Mouse (Mus musculus): ENCODE data around the gene Gm20388. TPM values are rescaled to one million over a fixed set of nuclear protein-coding genes. Genes with fewer than 3 reads are reported as not detected.

The Gm20388 gene
- polyA plus RNA-seq, 1 experiment from 2014 or later: 5.3 TPM

DNA sequence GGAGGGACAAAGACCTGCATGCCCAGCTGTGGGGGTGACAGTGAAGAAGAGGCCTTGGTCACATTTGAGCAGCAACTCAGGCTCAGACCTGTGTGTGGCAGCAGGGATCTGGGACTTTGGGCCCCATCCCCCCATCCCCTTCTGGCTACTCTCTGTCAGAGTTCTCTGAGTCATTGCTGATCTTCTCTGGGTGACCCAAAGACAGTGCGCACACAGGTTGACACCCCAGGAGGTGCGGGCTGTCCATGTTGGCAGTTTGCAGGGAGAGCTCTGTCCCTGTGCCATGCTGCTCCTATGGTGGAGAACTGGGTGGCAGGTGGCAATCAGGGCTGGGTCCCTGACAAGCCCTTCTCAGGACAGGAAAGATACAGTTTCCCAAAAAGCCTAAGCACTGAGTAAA lies 1859.0 kb downstream of the Gm20388 start:
- no peak overlapping the region for H3K4me2 ChIP-seq
- no peak overlapping the region for H3K9ac ChIP-seq (ENCODE audit: low read depth, low read length)
- H3K27ac ChIP-seq (ENCODE audit: low read depth, low read length): no peak overlapping the region
- no peaks in the 10 kb centered on the region for H3K9me3 ChIP-seq (ENCODE audit: control insufficient read depth, low read length)
- DNase-seq (ENCODE audit: low spot score) (no peak), ATAC-seq (replicated peaks; ENCODE audit: low FRiP score) (no peak)
- 80% methylated on average over 2 of the region's 2 CpGs for WGBS
- 0 out of 2 replicates have a peak, but pooled peaks cover 3% of the 10 kb centered on the region for H3K27me3 ChIP-seq (replicated peaks; ENCODE audit: control insufficient read depth, insufficient read depth, low read length)
- no peaks in the 10 kb centered on the region for H3K36me3 ChIP-seq (ENCODE audit: control insufficient read depth, insufficient read depth, low read length)
- no peak overlapping the region for H3K4me3 ChIP-seq (ENCODE audit: low read depth, low read length)
- no peaks in the 10 kb centered on the region for H3K4me1 ChIP-seq (replicated peaks; ENCODE audit: control insufficient read depth, insufficient read depth, low read length)

DNA sequence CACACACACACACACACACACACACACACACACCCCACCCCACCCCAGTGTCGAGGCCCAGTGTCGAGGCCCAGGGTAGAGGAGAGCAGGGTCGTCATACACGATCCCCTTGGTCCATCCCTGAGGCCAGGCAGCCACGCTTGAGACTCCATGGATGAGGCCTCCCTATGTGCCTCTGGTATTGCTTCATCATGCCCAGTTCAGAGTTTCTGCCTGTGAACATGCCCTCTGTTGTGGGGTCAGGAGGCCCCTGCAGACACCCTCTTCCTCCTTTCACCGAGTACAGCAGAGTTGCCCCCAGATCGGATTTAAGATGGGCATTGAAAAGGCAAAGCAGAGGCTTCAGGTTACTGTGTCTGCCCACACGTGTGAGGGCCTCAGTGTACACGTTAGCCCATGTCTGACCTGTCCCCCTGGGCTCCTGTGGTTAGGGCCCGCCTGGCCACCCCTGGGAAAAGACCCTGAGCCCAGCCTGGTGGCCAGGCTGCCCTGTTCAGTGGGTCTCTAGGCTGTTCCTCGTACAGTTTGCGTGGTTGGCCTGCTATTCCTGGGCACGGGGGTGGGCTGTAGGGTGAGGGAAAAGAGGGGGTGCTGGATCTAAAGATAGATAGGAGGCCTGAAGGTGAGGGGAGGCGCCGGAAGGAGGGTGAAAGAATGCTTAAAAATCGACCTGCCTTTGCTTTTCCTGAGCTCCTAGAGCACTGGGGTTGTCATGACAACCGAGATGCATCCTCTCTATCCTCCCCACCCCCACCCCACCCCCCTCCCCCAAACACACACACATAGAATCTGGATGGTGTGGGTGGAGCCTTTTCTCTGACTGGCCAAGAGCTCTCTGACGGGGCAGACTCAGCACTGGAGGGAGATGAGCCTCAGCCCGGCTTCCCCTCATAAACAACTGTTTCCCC lies 1860.5 kb downstream of the Gm20388 start:
- DNase-seq (ENCODE audit: low spot score) (no peak), ATAC-seq (replicated peaks; ENCODE audit: low FRiP score) (no peak)
- Histone ChIP-seq H3K36me3 (ENCODE audit: control insufficient read depth, insufficient read depth, low read length) (no peaks in the 10 kb centered on the region), H3K4me2 (no peak overlapping the region), H3K27me3 (replicated peaks; ENCODE audit: control insufficient read depth, insufficient read depth, low read length) (0 out of 2 replicates have a peak, but pooled peaks cover 3% of the 10 kb centered on the region), H3K9ac (ENCODE audit: low read depth, low read length) (no peak overlapping the region), H3K27ac (ENCODE audit: low read depth, low read length) (no peak overlapping the region), H3K4me3 (ENCODE audit: low read depth, low read length) (no peak overlapping the region), H3K4me1 (replicated peaks; ENCODE audit: control insufficient read depth, insufficient read depth, low read length) (no peaks in the 10 kb centered on the region), H3K9me3 (ENCODE audit: control insufficient read depth, low read length) (no peaks in the 10 kb centered on the region)
- 44% methylated on average over 19 of the region's 19 CpGs for WGBS

DNA sequence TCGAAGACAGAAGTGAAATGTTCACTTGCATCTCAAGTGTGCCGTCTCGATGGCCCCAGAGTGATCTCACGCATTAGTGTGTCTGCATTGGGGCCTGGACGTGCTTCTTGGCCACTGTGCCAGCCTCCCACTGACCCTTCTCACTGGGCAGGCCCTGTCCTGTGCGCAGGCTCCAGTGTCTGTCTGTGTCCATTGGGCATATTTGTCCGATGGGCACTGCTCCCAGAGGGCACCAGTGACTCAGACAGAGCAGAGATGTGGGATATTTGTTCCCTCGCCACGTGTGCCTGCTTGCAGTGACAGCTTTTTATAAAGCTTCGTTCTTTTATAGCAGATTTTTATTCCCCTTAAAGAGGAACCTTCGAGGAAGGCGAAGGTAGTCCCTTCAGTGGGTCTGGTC lies 1863.2 kb downstream of the Gm20388 start:
- H3K27me3 ChIP-seq (replicated peaks; ENCODE audit: control insufficient read depth, insufficient read depth, low read length): 0 out of 2 replicates have a peak, but pooled peaks cover 3% of the 10 kb centered on the region
- no peaks in the 10 kb centered on the region for H3K4me1 ChIP-seq (replicated peaks; ENCODE audit: control insufficient read depth, insufficient read depth, low read length)
- WGBS: 78% methylated on average over 12 of the region's 12 CpGs
- no peak overlapping the region for H3K4me3 ChIP-seq (ENCODE audit: low read depth, low read length)
- H3K36me3 ChIP-seq (ENCODE audit: control insufficient read depth, insufficient read depth, low read length): no peaks in the 10 kb centered on the region
- no peak overlapping the region for H3K9ac ChIP-seq (ENCODE audit: low read depth, low read length)
- no peaks in the 10 kb centered on the region for H3K9me3 ChIP-seq (ENCODE audit: control insufficient read depth, low read length)
- no peak overlapping the region for H3K4me2 ChIP-seq
- DNase-seq (ENCODE audit: low spot score) (no peak), ATAC-seq (replicated peaks; ENCODE audit: low FRiP score) (no peak)
- H3K27ac ChIP-seq (ENCODE audit: low read depth, low read length): no peak overlapping the region

DNA sequence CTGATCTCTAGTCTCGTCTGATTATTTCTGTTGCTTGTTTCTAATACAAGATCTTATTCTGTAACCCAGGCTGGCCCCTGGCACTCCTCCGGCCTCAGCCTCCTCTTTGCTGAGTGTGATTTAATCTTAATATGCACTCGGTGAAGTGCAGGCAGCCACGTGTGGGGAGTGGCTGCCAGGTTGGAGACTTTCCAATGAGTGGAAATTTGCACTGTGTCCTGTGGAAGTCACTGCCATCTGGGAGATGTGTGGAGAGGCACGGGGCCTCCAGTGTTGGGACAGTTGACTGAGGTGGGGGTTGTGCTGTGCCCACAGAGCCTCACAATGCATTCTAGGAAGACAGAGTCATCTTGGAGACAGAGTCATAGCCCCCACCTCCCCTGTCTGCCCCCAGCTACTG lies 1871.9 kb downstream of the Gm20388 start:
- Histone ChIP-seq H3K36me3 (ENCODE audit: control insufficient read depth, insufficient read depth, low read length) (no peaks in the 10 kb centered on the region), H3K27me3 (replicated peaks; ENCODE audit: control insufficient read depth, insufficient read depth, low read length) (peaks cover 6% of the 10 kb centered on the region; the same call in 1 of the 2 replicates), H3K9me3 (ENCODE audit: control insufficient read depth, low read length) (no peaks in the 10 kb centered on the region), H3K9ac (ENCODE audit: low read depth, low read length) (no peak overlapping the region), H3K4me2 (no peak overlapping the region), H3K4me3 (ENCODE audit: low read depth, low read length) (no peak overlapping the region), H3K27ac (ENCODE audit: low read depth, low read length) (no peak overlapping the region), H3K4me1 (replicated peaks; ENCODE audit: control insufficient read depth, insufficient read depth, low read length) (no peaks in the 10 kb centered on the region)
- DNase-seq (ENCODE audit: low spot score) (no peak), ATAC-seq (replicated peaks; ENCODE audit: low FRiP score) (no peak)
- WGBS: 66% methylated on average over 5 of the region's 5 CpGs

DNA sequence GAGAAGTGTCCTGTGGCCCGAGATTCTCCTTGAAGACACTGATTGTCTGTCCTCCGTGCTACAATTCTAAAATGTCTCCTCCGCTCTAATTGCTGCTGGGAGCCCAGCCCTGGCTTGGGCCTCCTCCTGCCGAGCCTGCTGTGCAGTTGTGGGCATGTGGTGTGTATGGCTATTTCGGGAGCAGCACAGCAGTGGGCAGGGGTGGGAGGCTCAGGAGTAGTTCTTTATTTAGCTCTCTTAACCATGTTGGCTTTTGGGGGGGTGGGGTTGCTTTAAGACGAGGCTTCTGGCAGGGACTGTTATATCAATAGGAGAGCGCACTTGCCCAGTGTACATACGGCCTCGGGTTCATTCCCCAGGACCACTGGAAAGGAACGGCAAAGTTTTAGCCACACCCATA lies 1875.9 kb downstream of the Gm20388 start:
- Histone ChIP-seq H3K9me3 (ENCODE audit: control insufficient read depth, low read length) (no peaks in the 10 kb centered on the region), H3K4me1 (replicated peaks; ENCODE audit: control insufficient read depth, insufficient read depth, low read length) (no peaks in the 10 kb centered on the region), H3K36me3 (ENCODE audit: control insufficient read depth, insufficient read depth, low read length) (no peaks in the 10 kb centered on the region), H3K27ac (ENCODE audit: low read depth, low read length) (no peak overlapping the region), H3K27me3 (replicated peaks; ENCODE audit: control insufficient read depth, insufficient read depth, low read length) (peaks cover 3% of the 10 kb centered on the region; the same call in 1 of the 2 replicates), H3K4me3 (ENCODE audit: low read depth, low read length) (no peak overlapping the region), H3K9ac (ENCODE audit: low read depth, low read length) (no peak overlapping the region), H3K4me2 (no peak overlapping the region)
- 41% methylated on average over 10 of the region's 10 CpGs for WGBS
- ATAC-seq (replicated peaks; ENCODE audit: low FRiP score) (no peak), DNase-seq (ENCODE audit: low spot score) (no peak)

DNA sequence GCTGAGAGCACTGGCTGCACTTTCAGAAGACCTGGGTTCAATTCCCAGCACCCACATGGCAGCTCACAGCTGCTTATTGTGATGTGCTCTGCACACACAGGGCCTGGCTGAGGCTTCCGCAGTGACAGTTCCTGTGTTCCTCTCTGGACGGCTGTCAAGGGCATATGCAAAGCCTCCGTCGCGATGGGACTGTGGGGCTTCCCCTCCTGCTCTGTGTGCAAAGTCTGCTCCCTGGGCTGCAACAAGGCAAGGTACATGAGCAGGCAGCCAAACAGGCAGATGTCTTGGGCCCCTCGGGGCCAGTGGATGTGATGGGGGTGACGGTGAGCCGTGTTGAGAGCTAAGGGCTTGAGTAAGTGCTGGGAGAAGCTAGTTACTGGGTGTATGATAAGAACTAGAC lies 1878.1 kb downstream of the Gm20388 start:
- no peak overlapping the region for H3K9ac ChIP-seq (ENCODE audit: low read depth, low read length)
- no peak overlapping the region for H3K27ac ChIP-seq (ENCODE audit: low read depth, low read length)
- H3K4me2 ChIP-seq: no peak overlapping the region
- H3K36me3 ChIP-seq (ENCODE audit: control insufficient read depth, insufficient read depth, low read length): no peaks in the 10 kb centered on the region
- no peaks in the 10 kb centered on the region for H3K9me3 ChIP-seq (ENCODE audit: control insufficient read depth, low read length)
- peaks cover 6% of the 10 kb centered on the region; the same call in 1 of the 2 replicates for H3K4me1 ChIP-seq (replicated peaks; ENCODE audit: control insufficient read depth, insufficient read depth, low read length)
- ATAC-seq (replicated peaks; ENCODE audit: low FRiP score) (no peak), DNase-seq (ENCODE audit: low spot score) (no peak)
- no peak overlapping the region for H3K4me3 ChIP-seq (ENCODE audit: low read depth, low read length)
- WGBS: 74% methylated on average over 8 of the region's 8 CpGs
- 0 out of 2 replicates have a peak, but pooled peaks cover 3% of the 10 kb centered on the region for H3K27me3 ChIP-seq (replicated peaks; ENCODE audit: control insufficient read depth, insufficient read depth, low read length)

DNA sequence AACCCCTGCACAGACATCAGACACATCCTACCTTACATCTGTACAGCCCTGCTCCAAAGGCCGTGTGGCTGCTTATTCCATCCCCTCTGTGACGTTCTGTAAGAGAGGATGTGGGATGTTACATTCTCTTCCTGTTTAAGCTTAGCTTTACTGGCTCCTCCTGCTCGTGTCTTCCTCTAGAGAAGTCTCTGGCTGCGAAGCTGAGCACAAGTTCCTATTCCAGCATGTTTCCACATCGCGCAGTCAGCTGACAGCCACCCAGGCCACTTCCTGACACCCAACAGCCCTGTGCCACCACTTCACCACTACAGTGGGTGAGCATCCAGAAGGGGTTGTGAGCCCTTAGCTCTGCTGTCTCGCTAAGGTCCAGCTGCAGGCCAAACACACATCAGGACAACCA lies 1881.5 kb downstream of the Gm20388 start:
- WGBS: 40% methylated on average over 7 of the region's 7 CpGs
- no peak overlapping the region for H3K4me3 ChIP-seq (ENCODE audit: low read depth, low read length)
- H3K36me3 ChIP-seq (ENCODE audit: control insufficient read depth, insufficient read depth, low read length): peaks cover 13% of the 10 kb centered on the region
- no peak overlapping the region for H3K4me2 ChIP-seq
- no peaks in the 10 kb centered on the region for H3K9me3 ChIP-seq (ENCODE audit: control insufficient read depth, low read length)
- DNase-seq (ENCODE audit: low spot score): no peak
- H3K27ac ChIP-seq (ENCODE audit: low read depth, low read length): no peak overlapping the region; the same call in 1 of the 2 replicates
- H3K27me3 ChIP-seq (replicated peaks; ENCODE audit: control insufficient read depth, insufficient read depth, low read length): no peaks in the 10 kb centered on the region
- H3K4me1 ChIP-seq (replicated peaks; ENCODE audit: control insufficient read depth, insufficient read depth, low read length): peaks cover 6% of the 10 kb centered on the region; the same call in 1 of the 2 replicates
- no peak for ATAC-seq (replicated peaks; ENCODE audit: low FRiP score)
- H3K9ac ChIP-seq (ENCODE audit: low read depth, low read length): no peak overlapping the region

DNA sequence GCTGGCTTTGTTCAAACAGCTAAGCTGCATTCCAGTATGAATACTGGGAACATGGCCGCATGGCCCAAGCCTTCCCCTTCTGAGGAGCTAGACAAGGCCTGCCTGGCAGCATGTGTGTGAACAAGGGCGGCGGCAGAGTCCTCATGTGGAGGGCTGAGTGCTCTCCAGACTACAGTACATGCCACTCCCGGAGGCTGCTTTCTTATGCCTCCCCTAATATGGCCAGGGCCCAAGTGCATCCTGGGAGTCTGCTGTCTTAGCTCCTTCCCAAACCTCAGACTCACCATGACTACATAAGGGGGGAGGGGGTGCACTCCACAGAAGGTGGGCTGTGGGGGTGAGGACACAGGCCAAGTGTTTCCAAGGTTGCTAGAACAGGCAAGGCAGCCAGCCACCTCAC lies 1882.0 kb downstream of the Gm20388 start:
- ATAC-seq (replicated peaks; ENCODE audit: low FRiP score) (no peak), DNase-seq (ENCODE audit: low spot score) (no peak)
- WGBS: 84% methylated on average over 4 of the region's 4 CpGs
- H3K4me2 ChIP-seq: no peak overlapping the region
- H3K27me3 ChIP-seq (replicated peaks; ENCODE audit: control insufficient read depth, insufficient read depth, low read length): no peaks in the 10 kb centered on the region
- H3K4me3 ChIP-seq (ENCODE audit: low read depth, low read length): no peak overlapping the region
- peaks cover 13% of the 10 kb centered on the region for H3K36me3 ChIP-seq (ENCODE audit: control insufficient read depth, insufficient read depth, low read length)
- H3K27ac ChIP-seq (ENCODE audit: low read depth, low read length): no peak overlapping the region; the same call in 1 of the 2 replicates
- no peaks in the 10 kb centered on the region for H3K9me3 ChIP-seq (ENCODE audit: control insufficient read depth, low read length)
- H3K9ac ChIP-seq (ENCODE audit: low read depth, low read length): no peak overlapping the region
- H3K4me1 ChIP-seq (replicated peaks; ENCODE audit: control insufficient read depth, insufficient read depth, low read length): peaks cover 6% of the 10 kb centered on the region; the same call in 1 of the 2 replicates

DNA sequence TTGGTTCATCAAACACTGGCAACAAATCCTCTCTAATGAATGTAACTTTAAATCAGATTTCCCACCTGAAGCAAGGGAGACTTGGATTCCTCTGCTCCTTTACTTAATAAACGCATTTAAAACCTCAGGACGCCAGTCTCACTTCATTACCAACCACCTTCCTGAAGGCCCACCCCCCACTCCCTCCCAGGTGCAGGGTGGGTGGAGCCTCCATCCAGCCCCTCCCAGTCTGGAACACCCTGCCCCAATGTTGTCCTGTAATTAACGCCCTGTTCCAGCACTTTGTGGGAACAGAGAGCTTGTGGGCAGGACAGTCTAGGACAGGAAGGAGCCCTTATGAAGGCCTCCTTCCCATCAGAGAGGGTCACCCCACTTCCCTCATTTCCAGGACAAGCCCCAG lies 1883.5 kb downstream of the Gm20388 start:
- Histone ChIP-seq H3K4me2 (no peak overlapping the region), H3K27ac (ENCODE audit: low read depth, low read length) (no peak overlapping the region), H3K9ac (ENCODE audit: low read depth, low read length) (no peak overlapping the region), H3K27me3 (replicated peaks; ENCODE audit: control insufficient read depth, insufficient read depth, low read length) (no peaks in the 10 kb centered on the region), H3K36me3 (ENCODE audit: control insufficient read depth, insufficient read depth, low read length) (peaks cover 19% of the 10 kb centered on the region), H3K4me1 (replicated peaks; ENCODE audit: control insufficient read depth, insufficient read depth, low read length) (peaks cover 6% of the 10 kb centered on the region; the same call in 1 of the 2 replicates), H3K9me3 (ENCODE audit: control insufficient read depth, low read length) (no peaks in the 10 kb centered on the region), H3K4me3 (ENCODE audit: low read depth, low read length) (no peak overlapping the region)
- 57% methylated on average over 3 of the region's 3 CpGs for WGBS
- no peak for ATAC-seq (replicated peaks; ENCODE audit: low FRiP score)
- DNase-seq (ENCODE audit: low spot score): no peak
